Mouse (Mus musculus): ENCODE measurements around the gene Ttll5. TPM values are rescaled to one million over a fixed set of nuclear protein-coding genes. Genes with fewer than 3 reads are reported as not detected.

The Ttll5 gene
- polyA plus RNA-seq, 2 experiments from 2014 or later = 8.3 to 10.4 TPM

- ATAC-seq = no peak
These were observed 247.0 kb downstream of the Ttll5 start for GRCm38 (mm10) chr12:86071432-86071831.

DNA sequence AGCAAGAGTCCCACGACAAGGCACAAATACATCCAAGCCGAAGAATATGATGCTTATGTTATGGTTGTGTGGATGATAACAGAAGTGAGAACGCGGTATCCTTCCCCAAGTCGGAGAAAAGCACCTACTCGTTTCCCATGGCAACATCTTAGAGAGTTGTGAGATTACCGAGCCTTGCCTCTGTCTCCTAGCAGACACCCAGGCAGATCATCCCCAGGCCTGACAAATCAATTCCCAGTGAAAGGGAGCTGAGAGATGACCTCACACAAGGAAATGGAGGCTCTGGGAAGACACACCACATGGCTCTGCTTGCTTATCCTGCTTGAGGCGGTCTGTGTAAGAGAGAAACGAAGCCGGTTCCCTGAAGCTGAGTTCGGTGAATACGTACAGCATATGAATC is 250.2 kb downstream of the Ttll5 start:
- ATAC-seq = no peak

GRCm38 (mm10) chr12:86075358-86075757 is 250.9 kb downstream of the Ttll5 start:
- ATAC-seq = no peak

DNA sequence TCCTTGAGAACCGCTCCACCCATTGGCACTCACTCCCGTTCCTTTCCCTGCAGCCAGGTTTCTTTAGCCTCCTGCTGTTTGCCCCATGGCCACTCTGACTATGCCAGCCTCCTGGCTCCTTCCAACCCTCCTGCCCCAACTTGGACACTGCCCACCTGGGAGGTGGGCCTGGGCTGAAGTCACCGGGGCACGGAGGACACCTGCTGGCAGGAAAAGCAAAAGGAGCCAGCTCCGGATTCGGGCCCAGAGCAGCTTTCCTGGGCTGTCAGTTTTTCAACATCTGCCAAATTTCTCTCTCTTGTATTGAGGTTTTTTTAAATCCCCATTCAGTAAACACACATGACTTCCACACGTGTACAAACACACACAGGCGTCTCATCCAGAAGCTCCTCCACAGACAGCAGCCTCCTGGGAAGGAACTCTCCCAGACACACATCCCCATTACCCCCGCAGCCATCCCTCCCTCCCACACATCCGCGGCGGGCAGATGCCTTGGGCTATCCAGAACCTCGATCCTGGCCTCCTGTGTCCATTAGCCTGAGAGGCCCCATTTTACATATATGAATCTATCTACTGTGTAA is 252.0 kb downstream of the Ttll5 start:
- ATAC-seq = no peak

- no peak for ATAC-seq
These were observed 252.9 kb downstream of the Ttll5 start for GRCm38 (mm10) chr12:86077322-86077721.

DNA sequence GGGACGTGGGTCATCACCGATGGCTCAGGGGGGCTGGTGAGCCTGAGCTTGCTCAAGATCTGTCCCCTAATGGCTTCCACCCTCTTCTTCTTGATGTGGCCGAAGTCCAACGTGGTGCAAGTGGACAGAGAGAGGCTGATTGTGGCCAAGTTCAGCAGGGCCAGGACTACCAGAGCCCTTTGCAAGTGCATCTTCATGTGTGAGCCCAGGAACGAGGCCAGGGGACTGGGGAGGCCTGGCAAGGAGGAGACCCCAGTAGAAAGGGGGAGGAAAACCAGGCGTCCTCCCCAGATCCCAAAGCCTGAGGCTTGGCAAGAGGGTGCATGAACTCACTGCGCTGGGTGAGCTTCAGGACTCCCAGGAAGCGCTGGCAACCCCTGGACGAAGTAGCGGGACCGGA is 253.3 kb downstream of the Ttll5 start:
- no peak for ATAC-seq

- ATAC-seq = no peak
These were observed 253.7 kb downstream of the Ttll5 start for GRCm38 (mm10) chr12:86078176-86078552.

GRCm38 (mm10) chr12:86078553-86079201 is 254.2 kb downstream of the Ttll5 start, which contains the start of gene Tgfb3:
TSS of gene Tgfb3 (minus strand) at chr12:86079041.
- peak; percentile 55 for ATAC-seq

- ATAC-seq = peak; percentile 85
These were observed 254.8 kb downstream of the Ttll5 start for GRCm38 (mm10) chr12:86079202-86079667.

- no peak for ATAC-seq
These were observed 258.1 kb downstream of the Ttll5 start, which contains the start of gene Ift43 for GRCm38 (mm10) chr12:86082481-86083012. TSS of gene Ift43 (plus strand) at chr12:86082541.

DNA sequence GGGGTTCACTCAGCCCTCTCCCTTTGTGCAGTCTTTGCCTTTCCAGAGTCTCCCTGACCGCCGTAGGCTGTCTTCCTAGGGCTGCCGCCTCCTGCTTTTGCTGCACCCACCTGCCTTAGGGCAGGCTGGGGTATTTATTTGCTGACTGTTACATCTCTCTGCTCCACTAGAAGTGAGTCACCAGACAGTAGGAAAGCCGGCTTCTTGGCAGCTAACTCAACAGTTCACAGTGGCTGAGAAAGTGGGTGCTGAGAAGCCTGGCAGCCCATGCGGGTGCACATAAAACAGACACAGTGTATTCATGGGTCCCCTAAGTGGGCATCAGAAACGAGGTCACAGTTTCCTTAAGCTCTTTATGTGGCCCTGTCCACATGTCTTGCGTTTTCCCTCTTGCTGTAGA is 261.4 kb downstream of the Ttll5 start:
- no peak for ATAC-seq

GRCm38 (mm10) chr12:86086550-86086949 is 262.1 kb downstream of the Ttll5 start:
- ATAC-seq = no peak

DNA sequence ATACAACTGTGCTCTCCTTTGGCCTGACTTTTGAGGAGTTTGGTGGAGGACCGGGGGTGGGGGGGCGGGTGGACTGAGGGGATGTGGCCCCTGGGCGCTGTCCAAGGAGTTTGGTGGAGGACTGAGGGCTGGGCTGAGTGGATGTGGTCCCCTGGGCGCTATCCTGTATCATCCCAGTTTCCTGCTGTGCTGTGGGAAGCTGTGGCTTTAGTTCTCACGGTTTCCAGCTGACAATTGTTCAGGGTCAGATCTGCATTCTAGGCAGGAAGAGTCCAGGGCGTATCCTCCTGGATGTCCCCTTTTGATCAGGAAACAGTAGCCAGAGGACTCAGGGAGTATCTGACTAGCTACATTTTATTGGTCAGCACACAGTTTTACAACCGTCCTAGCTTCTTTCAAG is 263.6 kb downstream of the Ttll5 start:
- ATAC-seq = no peak

- no peak for ATAC-seq
These were observed 266.3 kb downstream of the Ttll5 start for GRCm38 (mm10) chr12:86090764-86091163.

GRCm38 (mm10) chr12:86091601-86092132 is 267.2 kb downstream of the Ttll5 start:
- ATAC-seq = no peak

- ATAC-seq = no peak
These were observed 269.6 kb downstream of the Ttll5 start for GRCm38 (mm10) chr12:86094075-86094474.

- no peak for ATAC-seq
These were observed 271.3 kb downstream of the Ttll5 start for GRCm38 (mm10) chr12:86095806-86096205.

DNA sequence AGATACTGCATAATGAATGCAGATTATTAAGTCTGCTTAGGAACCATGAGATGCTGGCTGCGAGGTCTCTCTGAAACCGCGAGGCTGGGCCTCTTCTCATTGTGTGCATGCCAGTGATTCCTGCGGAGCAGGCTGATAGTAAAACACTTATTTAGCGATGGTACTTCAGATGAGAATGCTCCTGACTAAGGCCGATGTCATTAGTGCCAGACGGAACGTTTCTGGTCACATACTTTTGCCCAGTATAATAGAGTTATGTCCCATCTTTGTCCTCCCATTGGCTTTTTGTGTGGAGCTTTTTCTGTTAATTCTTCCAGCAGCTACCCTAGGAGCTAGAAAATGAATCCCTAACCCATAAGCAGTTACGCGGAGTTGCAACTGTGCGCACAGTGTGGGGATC is 273.3 kb downstream of the Ttll5 start:
- no peak for ATAC-seq

- no peak for ATAC-seq
These were observed 276.3 kb downstream of the Ttll5 start for GRCm38 (mm10) chr12:86100711-86101110.

DNA sequence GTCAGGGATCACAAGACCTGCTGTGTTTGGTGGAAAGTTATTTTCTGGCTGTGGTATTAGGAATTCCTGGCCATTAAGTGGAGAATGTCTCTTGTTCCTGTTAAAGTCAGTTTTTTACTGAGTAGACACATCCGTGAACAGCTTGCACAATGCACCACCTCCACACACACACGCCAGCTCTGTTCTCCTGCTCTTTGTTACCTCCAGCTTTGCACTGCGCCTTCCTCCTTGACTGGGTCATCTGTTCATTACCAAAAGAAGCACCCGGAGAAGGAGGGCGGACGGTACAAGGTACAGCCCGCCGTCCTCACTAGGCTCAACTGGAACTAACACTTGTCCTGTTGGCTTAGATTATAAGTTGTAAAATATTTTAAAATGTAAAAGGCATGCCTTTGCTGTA is 278.2 kb downstream of the Ttll5 start:
- no peak for ATAC-seq

GRCm38 (mm10) chr12:86103391-86103790 is 278.9 kb downstream of the Ttll5 start:
- ATAC-seq = no peak

DNA sequence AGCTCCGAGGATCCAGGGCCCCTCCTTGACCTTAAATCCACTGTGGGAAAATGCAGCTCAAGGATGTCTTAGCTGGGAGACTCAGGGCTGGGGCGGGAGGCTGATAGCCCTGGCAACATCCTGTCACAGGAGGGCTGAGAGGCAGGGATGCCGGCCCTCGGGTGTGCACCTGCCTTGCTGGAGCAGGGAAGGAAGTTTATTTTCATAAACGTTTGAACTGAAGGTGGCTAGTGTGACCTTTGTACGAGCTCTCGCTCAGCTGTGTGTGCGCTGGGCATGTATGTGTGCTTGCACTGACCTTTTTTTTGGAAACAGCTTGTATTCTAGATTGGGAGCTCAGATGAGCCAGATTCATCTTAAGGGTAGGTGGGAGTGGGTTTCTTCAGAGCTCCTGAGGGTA is 279.4 kb downstream of the Ttll5 start:
- no peak for ATAC-seq

DNA sequence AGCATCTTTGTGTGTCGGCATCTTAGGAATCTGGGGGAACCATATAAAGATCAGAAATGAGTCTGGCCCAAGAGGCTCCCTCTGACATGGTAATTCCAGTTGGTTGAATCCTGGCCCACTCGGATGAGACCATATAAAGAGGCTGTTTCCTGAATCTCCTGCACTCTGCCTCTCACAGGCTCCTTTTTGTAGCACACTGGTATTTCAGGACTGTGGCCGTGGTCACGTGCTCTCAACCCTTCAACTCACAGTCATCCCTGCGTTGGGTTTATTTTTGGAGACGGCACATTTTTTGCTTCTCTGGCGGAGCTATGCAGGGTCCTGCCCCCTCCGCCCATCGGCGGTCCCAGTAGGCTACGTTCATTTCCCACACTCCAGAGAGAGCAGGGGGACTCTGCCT is 279.8 kb downstream of the Ttll5 start:
- no peak for ATAC-seq

GRCm38 (mm10) chr12:86105546-86105945 is 281.1 kb downstream of the Ttll5 start:
- ATAC-seq = no peak
